Mouse (Mus musculus) lung, adult 18-20 months (tissue): ENCODE results near the gene Pla2g4a.

Source experiments
- DNase-seq, 2 experiments: peaks; one replicate each; pipeline ENCODE4 v3.0.0; 2022; ENCODE audit warnings: mixed read lengths in 2 of 2

Gene Pla2g4a

GRCm38 (mm10) chr1:149846655-149847054 is 114.4 kb downstream of the Pla2g4a start:
- no peak for DNase-seq

DNA sequence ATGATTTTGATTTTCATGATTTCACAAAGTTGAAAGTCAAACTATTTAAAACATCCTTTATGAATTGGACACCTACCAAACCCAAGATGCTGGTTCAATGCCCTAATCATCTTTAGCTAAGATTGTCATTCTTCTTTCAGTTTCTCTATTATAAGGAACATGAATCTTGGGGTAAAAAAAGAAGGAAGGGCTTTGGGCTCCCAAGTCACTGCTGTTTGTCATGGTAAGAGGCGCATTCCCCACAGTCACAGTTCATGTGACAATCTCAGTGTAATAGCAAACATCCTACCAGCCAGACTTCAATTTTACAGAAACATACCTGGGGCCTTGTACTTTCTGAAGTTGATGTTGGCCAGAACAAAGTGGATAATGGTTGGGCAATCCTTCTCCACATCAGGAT is 119.2 kb downstream of the Pla2g4a start:
- no peak for DNase-seq

DNA sequence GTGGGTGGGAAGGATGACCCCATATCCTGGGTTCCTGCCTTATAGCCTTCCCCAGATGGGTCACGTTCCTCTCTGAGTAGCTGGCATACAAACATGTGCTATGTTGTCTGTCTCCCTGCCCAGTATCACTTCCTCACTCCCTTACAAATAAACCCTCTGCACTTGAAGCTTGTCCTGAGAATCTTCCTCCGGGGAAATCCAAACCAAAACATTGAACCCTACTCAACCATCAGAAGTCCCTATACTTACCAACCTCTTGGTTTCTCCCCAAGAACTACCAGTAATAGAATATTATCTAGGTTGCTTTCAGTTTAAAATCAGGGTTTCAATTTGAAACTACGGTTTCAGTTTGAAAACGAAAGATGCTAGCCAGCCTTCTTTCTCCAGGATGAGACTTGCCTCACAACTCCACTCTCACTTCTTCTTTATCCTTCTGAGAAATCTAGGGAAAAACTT is 120.1 kb downstream of the Pla2g4a start:
- peak; percentile 7 to 14 for DNase-seq

- DNase-seq = no peak
Measured at GRCm38 (mm10) chr1:149840312-149840930, 120.7 kb downstream of the Pla2g4a start.

DNA sequence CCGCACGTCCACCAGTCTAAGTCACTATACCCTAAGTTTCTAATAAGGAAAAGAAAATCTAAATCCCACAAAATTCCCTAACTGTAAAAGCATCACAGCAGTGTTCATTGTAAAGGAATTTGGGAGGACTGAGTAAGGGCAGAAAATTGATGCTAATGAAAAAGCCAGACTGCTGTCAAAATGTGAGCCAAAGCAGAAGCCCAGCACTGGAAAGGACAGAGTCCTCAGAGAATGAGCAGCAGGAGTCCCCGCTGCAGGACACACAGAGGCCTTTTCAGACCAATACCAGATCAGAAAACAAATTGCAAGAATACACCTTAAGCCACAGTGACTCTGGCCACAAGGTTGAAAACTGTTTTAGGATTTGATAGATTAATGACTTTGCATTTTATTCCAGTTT is 124.6 kb downstream of the Pla2g4a start:
- no peak for DNase-seq

DNA sequence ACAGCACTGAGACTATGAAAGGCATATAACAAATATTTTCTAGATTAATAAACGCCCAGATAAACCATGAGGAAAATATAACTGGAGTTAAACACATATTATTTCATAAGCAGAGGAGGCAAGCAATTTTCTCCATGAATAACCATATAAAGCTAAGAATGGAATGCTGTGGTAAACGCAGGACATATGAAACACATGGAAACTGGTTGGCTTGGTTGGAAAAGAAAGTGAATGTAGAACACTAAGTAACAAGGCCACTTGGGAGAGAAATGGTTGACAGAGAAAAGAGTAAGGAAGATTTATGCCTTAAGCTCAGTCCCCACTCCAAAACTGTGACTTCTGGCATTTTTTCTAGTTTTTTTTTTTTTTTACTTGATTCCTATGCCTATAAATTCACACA is 127.2 kb downstream of the Pla2g4a start:
- no peak for DNase-seq

DNA sequence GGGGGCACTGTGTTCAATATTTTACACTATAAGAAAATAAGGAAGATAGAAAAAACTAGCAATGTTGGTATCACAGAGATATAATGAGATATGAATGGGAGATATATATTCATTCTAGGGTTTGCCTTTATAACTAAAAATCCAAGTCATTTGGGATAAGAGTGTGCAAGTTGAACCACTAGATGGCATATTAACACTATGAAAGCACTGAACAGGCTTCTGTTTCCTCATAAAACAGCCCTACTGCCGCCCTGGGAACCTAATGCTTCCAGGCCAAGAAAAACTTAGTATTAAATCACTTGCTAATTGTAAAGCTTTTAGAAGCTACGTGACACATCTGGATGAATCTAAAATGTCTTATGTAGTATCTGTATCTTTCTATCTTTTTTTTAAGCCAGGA is 128.1 kb downstream of the Pla2g4a start:
- no peak for DNase-seq

DNA sequence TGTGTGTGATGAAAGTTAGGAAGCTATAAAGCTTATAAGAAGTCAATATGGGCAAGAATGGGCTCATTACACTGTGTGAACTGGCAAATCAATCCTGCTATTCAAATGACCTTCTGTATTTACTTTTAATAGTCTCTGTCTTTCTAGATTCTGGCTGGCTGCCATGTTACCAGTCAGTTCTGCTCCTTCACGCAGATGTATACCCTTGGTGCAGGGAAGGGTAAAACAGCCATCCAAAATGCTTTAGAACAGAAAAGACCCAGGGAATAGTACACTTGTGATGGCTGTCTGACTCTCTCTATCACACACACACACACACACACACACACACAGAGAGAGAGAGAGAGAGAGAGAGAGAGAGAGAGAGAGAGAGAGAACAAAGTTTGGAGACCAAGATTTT is 128.6 kb downstream of the Pla2g4a start:
- no peak for DNase-seq

DNA sequence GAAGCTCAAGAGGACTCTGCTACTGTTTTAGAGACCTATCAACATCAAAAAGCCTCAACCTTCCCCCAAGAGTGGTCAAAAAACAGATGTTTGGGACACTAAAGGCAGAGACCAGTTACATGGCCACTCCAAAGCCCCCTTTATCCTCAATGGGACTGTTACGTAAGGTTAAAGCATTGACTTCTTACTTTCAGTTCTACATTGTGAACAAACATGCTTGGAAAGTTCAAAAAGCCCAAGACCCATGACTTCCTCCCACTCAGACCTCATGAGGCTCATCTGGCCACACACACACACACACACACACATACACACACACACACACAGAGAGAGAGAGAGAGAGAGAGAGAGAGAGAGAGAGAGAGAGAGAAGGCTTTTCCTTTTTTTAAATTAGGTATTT is 130.0 kb downstream of the Pla2g4a start:
- no peak for DNase-seq

GRCm38 (mm10) chr1:149813616-149814345 is 147.3 kb downstream of the Pla2g4a start:
- no peak for DNase-seq

DNA sequence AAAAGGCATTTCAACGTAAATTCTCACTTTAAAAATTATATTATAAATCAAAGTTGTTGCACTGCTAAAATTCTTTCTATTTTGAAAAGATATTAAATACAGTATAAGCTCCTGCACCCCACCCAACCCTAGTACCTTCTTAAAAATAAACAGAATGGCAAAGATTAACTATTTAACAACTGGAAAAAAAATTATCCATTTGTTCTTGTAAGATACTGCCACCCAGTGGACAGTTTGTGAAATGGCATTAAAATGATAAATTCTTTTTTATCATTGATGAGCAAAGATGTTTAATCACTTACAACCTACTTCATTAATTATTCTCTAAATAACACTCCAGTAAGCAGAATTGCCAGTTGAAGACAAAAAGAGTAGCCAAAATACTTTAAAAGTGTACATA is 151.6 kb downstream of the Pla2g4a start:
- no peak for DNase-seq
